Mouse (Mus musculus) kidney, postnatal 25 days (tissue): ENCODE data around the gene Acin1.
"Not testable (repeated sequence)": the region's sequence is repeated elsewhere in the genome, so short reads cannot be mapped to it uniquely, and the experiment has no call there.

Source experiments
- DNase-seq, 2 experiments: peaks; one replicate each; pipeline ENCODE4 v3.0.0; 2021; ENCODE audit warnings: mixed read lengths in 2 of 2

The Acin1 gene

GRCm38 (mm10) chr14:54641305-54641969, 45.3 kb downstream of the Acin1 start, which contains the start of gene Cdh24:
Cdh24 (minus strand) TSS chr14:54641364.
- peak; percentile 90 to 95 for DNase-seq

GRCm38 (mm10) chr14:54640946-54641304, 45.8 kb downstream of the Acin1 start, which contains the start of gene Gm17606:
Gm17606 (plus strand) TSS chr14:54640952.
- DNase-seq: no peak

- no peak for DNase-seq
Observed at GRCm38 (mm10) chr14:54640121-54640520, 46.6 kb downstream of the Acin1 start.

- no peak for DNase-seq
Observed at GRCm38 (mm10) chr14:54638210-54638609, 48.5 kb downstream of the Acin1 start.

GRCm38 (mm10) chr14:54636954-54637353, 49.8 kb downstream of the Acin1 start:
- DNase-seq: peak; percentile 58 to 65

- no peak for DNase-seq
Observed at GRCm38 (mm10) chr14:54634182-54634581, 52.5 kb downstream of the Acin1 start.

- DNase-seq: no peak
Observed at GRCm38 (mm10) chr14:54632252-54632651, 54.5 kb downstream of the Acin1 start.

GRCm38 (mm10) chr14:54631240-54631599, 55.5 kb downstream of the Acin1 start:
- no peak for DNase-seq

GRCm38 (mm10) chr14:54630583-54631239, 56.0 kb downstream of the Acin1 start:
- DNase-seq: no peak

GRCm38 (mm10) chr14:54629797-54630196, 56.9 kb downstream of the Acin1 start:
- no peak for DNase-seq

GRCm38 (mm10) chr14:54628103-54628502, 58.6 kb downstream of the Acin1 start:
- DNase-seq: no peak

- no peak for DNase-seq
Observed at GRCm38 (mm10) chr14:54624976-54625375, 61.8 kb downstream of the Acin1 start.

GRCm38 (mm10) chr14:54623334-54623733, 63.4 kb downstream of the Acin1 start:
- DNase-seq: no peak

- DNase-seq: no peak
Observed at GRCm38 (mm10) chr14:54621133-54621532, 65.6 kb downstream of the Acin1 start, which contains the start of gene Psmb11. Psmb11 (plus strand) TSS chr14:54621433.

GRCm38 (mm10) chr14:54617897-54618365, 68.8 kb downstream of the Acin1 start, which contains the start of gene Psmb5:
Psmb5 (minus strand) TSS chr14:54618022.
- peak; percentile 92 to 95 for DNase-seq

GRCm38 (mm10) chr14:54617152-54617896, 69.4 kb downstream of the Acin1 start:
- peak in 1 of 2 experiments; percentile 57 for DNase-seq

- no peak for DNase-seq
Observed at GRCm38 (mm10) chr14:54616226-54616825, 70.4 kb downstream of the Acin1 start.

GRCm38 (mm10) chr14:54614130-54614529, 72.6 kb downstream of the Acin1 start:
- DNase-seq: not testable (repeated sequence)

- DNase-seq: no peak
Observed at GRCm38 (mm10) chr14:54610648-54611047, 76.1 kb downstream of the Acin1 start.

- peak in 1 of 2 experiments; percentile 31 for DNase-seq
Observed at GRCm38 (mm10) chr14:54609962-54610361, 76.8 kb downstream of the Acin1 start.

GRCm38 (mm10) chr14:54609245-54609644, 77.5 kb downstream of the Acin1 start:
- DNase-seq: no peak

- no peak for DNase-seq
Observed at GRCm38 (mm10) chr14:54607226-54607625, 79.5 kb downstream of the Acin1 start.
